Mouse (Mus musculus): ENCODE results near the gene Zranb3.
"Not testable (repeated sequence)": the region's sequence is repeated elsewhere in the genome, so short reads cannot be mapped to it uniquely, and the experiment has no call there.

Gene Zranb3

GRCm38 (mm10) chr1:128060655-128061344 is 42.0 kb downstream of the Zranb3 start:
- no peak for DNase-seq (ENCODE audit: extremely low read depth, low read depth)

- DNase-seq (ENCODE audit: extremely low read depth, low read depth): no peak
Observed at GRCm38 (mm10) chr1:128058625-128059024, 44.2 kb downstream of the Zranb3 start.

- no peak for DNase-seq (ENCODE audit: extremely low read depth, low read depth)
Observed at GRCm38 (mm10) chr1:128057269-128057668, 45.6 kb downstream of the Zranb3 start.

- no peak for DNase-seq (ENCODE audit: extremely low read depth, low read depth)
Observed at GRCm38 (mm10) chr1:128046920-128047319, 55.9 kb downstream of the Zranb3 start.

GRCm38 (mm10) chr1:128046455-128046854 is 56.4 kb downstream of the Zranb3 start:
- DNase-seq (ENCODE audit: extremely low read depth, low read depth): no peak

GRCm38 (mm10) chr1:128044181-128044580 is 58.7 kb downstream of the Zranb3 start:
- peak; percentile 26 for DNase-seq (ENCODE audit: extremely low read depth, low read depth)

GRCm38 (mm10) chr1:128036296-128036695 is 66.6 kb downstream of the Zranb3 start:
- no peak for DNase-seq (ENCODE audit: extremely low read depth, low read depth)

- DNase-seq (ENCODE audit: extremely low read depth, low read depth): no peak
Observed at GRCm38 (mm10) chr1:128032123-128032522, 70.7 kb downstream of the Zranb3 start.

- no peak for DNase-seq (ENCODE audit: extremely low read depth, low read depth)
Observed at GRCm38 (mm10) chr1:128031524-128031923, 71.3 kb downstream of the Zranb3 start.

GRCm38 (mm10) chr1:128024363-128025114 is 78.3 kb downstream of the Zranb3 start:
- DNase-seq (ENCODE audit: extremely low read depth, low read depth): no peak

- DNase-seq (ENCODE audit: extremely low read depth, low read depth): no peak
Observed at GRCm38 (mm10) chr1:128020001-128020770, 82.7 kb downstream of the Zranb3 start.

- DNase-seq (ENCODE audit: extremely low read depth, low read depth): peak; percentile 50
Observed at GRCm38 (mm10) chr1:128016035-128016492, 86.8 kb downstream of the Zranb3 start.

- DNase-seq (ENCODE audit: extremely low read depth, low read depth): no peak
Observed at GRCm38 (mm10) chr1:128013698-128014386, 89.0 kb downstream of the Zranb3 start.

GRCm38 (mm10) chr1:128009751-128010150 is 93.1 kb downstream of the Zranb3 start:
- DNase-seq (ENCODE audit: extremely low read depth, low read depth): no peak

GRCm38 (mm10) chr1:128006042-128006600 is 96.7 kb downstream of the Zranb3 start:
- DNase-seq (ENCODE audit: extremely low read depth, low read depth): not testable (repeated sequence)

- DNase-seq (ENCODE audit: extremely low read depth, low read depth): no peak
Observed at GRCm38 (mm10) chr1:128004371-128004720, 98.5 kb downstream of the Zranb3 start.

- DNase-seq (ENCODE audit: extremely low read depth, low read depth): no peak
Observed at GRCm38 (mm10) chr1:128003712-128004370, 99.0 kb downstream of the Zranb3 start.

GRCm38 (mm10) chr1:128002159-128002558 is 100.7 kb downstream of the Zranb3 start:
- DNase-seq (ENCODE audit: extremely low read depth, low read depth): no peak

- not testable (repeated sequence) for DNase-seq (ENCODE audit: extremely low read depth, low read depth)
Observed at GRCm38 (mm10) chr1:128000931-128001330, 101.9 kb downstream of the Zranb3 start.

GRCm38 (mm10) chr1:127993892-127994291 is 109.0 kb downstream of the Zranb3 start:
- no peak for DNase-seq (ENCODE audit: extremely low read depth, low read depth)
